Mouse (Mus musculus) bone marrow, adult 2 months (tissue): ENCODE measurements around the gene Kif27.

Source experiments
- CTCF ChIP-seq: fragments of 200-500 bp; IDR thresholded peaks from 2 replicates; pipeline ENCODE4 v1.5.1; 2011; ENCODE audit warnings: low read length, control low read depth; ENCODE audit not compliant: control insufficient read depth, insufficient read depth
- POLR2A ChIP-seq: fragments of 200-500 bp; IDR thresholded peaks from 2 replicates; pipeline ENCODE4 v1.6.1; 2011; ENCODE audit warnings: low read depth, mild to moderate bottlenecking, control low read depth, low read length, borderline replicate concordance; ENCODE audit not compliant: control insufficient read depth

GRCm38 (mm10) chr13:58402744-58403110, 43.8 kb upstream of the Kif27 start:
- TF ChIP-seq CTCF (no peak), POLR2A (no peak)
